Mouse (Mus musculus): ENCODE measurements around the gene Zbtb40. TPM values are rescaled to one million over a fixed set of nuclear protein-coding genes. Genes with fewer than 3 reads are reported as not detected.
A peak's percentile ranks its signal among the peaks of the same experiment; 100 is the strongest.

Gene Zbtb40
- polyA plus RNA-seq, 1 experiment from 2014 or later = 4.4 TPM

- WGBS = 73% methylated on average over 4 of the region's 4 CpGs
- DNase-seq (ENCODE audit: low spot score) = no peak
- H3K36me3 ChIP-seq (ENCODE audit: control insufficient read depth, insufficient read depth, low read length) = 0 out of 2 replicates have a peak, but pooled peaks cover 2% of the 10 kb centered on the region
- no peak for ATAC-seq (replicated peaks; ENCODE audit: low FRiP score, low TSS enrichment, low read depth)
- peaks cover 4% of the 10 kb centered on the region; the same call in 1 of the 2 replicates for H3K27me3 ChIP-seq (replicated peaks; ENCODE audit: control insufficient read depth, insufficient read depth, low read length)
- H3K9ac ChIP-seq (ENCODE audit: low read length) = no peak overlapping the region
- no peaks in the 10 kb centered on the region for H3K4me1 ChIP-seq (replicated peaks; ENCODE audit: control insufficient read depth, insufficient read depth, low read length)
- H3K27ac ChIP-seq (ENCODE audit: low read depth) = no peak overlapping the region
- no peak overlapping the region for H3K4me3 ChIP-seq (ENCODE audit: low read depth, low read length)
- no peaks in the 10 kb centered on the region for H3K9me3 ChIP-seq (ENCODE audit: control insufficient read depth, low read length)
- H3K4me2 ChIP-seq (ENCODE audit: low read length) = no peak overlapping the region
These were observed 67.7 kb downstream of the Zbtb40 start for GRCm38 (mm10) chr4:136980921-136981320.

DNA sequence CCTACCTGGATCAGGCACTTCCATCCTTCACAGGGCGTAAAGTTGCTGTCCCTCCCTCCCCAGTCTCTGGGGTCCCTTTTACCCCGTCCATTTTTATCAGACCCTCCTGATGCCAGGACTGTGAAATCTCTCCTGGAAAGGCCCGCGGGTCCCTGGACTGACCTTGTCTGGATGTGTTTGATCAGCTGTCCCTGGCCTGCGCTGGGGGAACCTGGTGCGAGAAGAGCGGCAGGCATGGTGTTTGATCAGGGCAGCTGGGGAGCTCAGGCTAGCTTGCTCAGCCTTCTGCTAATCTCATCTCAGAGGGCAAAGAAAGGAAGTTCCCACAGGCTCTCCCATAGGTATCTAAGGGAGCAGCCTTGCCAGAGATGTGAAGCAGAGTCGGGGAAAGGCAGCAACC is 71.4 kb downstream of the Zbtb40 start:
- H3K36me3 ChIP-seq (ENCODE audit: control insufficient read depth, insufficient read depth, low read length) = no peaks in the 10 kb centered on the region
- WGBS = 45% methylated on average over 8 of the region's 8 CpGs

DNA sequence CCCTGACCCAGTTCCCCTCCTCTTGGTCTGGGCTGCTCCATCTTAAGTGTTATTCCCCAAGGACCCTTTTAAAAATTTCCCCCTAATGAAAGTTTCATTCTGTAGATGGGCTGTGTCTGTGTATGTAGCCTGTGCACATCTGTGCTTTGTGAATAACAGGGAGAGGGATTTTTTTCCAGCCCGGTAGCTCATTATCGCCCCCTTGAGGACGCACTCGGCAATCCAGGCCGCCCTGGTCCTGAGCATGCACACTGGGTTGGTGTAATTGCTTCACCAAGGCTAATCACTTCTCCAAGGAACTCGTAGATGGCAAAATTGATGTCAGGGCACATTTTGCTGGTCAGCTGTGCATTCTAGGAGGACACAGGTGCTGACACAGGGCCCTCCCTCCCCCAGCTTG is 77.7 kb downstream of the Zbtb40 start:
- DNase-seq (ENCODE audit: low spot score) (peak; percentile 85), ATAC-seq (replicated peaks; ENCODE audit: low FRiP score, low TSS enrichment, low read depth) (no peak)
- no peak overlapping the region for H3K27ac ChIP-seq (ENCODE audit: low read depth)
- no peak overlapping the region for H3K9ac ChIP-seq (ENCODE audit: low read length)
- peaks cover 33% of the 10 kb centered on the region; the same call in 1 of the 2 replicates for H3K27me3 ChIP-seq (replicated peaks; ENCODE audit: control insufficient read depth, insufficient read depth, low read length)
- no peaks in the 10 kb centered on the region for H3K9me3 ChIP-seq (ENCODE audit: control insufficient read depth, low read length)
- H3K4me3 ChIP-seq (ENCODE audit: low read depth, low read length) = no peak overlapping the region
- H3K4me2 ChIP-seq (ENCODE audit: low read length) = no peak overlapping the region
- H3K4me1 ChIP-seq (replicated peaks; ENCODE audit: control insufficient read depth, insufficient read depth, low read length) = peaks cover 9% of the 10 kb centered on the region; the same call in 1 of the 2 replicates
- no peaks in the 10 kb centered on the region for H3K36me3 ChIP-seq (ENCODE audit: control insufficient read depth, insufficient read depth, low read length)
- WGBS = 9% methylated on average over 6 of the region's 6 CpGs

More for the DNA sequence above, 71.4 kb downstream of the Zbtb40 start:
- Histone ChIP-seq H3K9ac (ENCODE audit: low read length) (no peak overlapping the region), H3K4me2 (ENCODE audit: low read length) (no peak overlapping the region), H3K27me3 (replicated peaks; ENCODE audit: control insufficient read depth, insufficient read depth, low read length) (peaks cover 4% of the 10 kb centered on the region; the same call in 1 of the 2 replicates), H3K4me3 (ENCODE audit: low read depth, low read length) (no peak overlapping the region), H3K9me3 (ENCODE audit: control insufficient read depth, low read length) (no peaks in the 10 kb centered on the region), H3K27ac (ENCODE audit: low read depth) (no peak overlapping the region), H3K4me1 (replicated peaks; ENCODE audit: control insufficient read depth, insufficient read depth, low read length) (no peaks in the 10 kb centered on the region)
- ATAC-seq (replicated peaks; ENCODE audit: low FRiP score, low TSS enrichment, low read depth) (no peak), DNase-seq (ENCODE audit: low spot score) (no peak)

DNA sequence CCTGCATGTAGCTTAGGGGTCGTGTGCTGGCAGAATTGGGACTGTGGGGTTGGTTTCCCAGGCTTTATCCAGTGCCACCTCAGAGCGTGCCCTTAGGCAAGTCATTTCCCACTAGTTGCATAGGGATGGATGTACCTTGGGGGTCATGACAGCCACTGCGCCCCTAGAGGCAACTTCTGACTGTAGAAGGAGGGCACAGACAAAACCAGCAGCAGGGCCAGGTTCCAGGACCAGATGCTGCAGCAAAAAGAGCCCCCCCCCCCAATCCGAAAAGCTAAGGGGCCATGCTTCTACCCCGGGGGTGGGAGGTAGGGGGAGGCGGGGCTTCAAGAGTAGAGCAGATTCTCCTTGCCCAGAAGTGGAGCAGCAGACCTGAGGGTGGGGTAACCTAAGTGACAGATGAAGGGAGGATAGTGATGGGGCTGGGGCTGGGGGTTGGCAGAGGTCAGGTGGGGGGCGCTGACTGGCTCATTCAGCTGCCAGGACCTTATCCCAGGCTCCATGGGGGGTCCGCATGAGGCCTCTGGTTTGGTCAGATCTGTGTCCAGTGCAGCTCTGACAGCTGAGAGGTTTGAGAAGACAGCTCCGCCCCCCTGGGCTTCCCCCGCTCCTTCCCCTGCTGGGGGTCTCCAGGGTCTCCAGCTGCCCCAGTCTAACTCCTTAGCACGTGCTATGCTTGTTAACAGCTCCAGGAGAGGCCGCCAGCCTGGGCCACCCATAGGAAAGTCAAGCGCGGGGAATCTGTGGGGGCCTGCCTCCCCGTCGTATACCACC is 78.9 kb downstream of the Zbtb40 start:
- Histone ChIP-seq H3K4me1 (replicated peaks; ENCODE audit: control insufficient read depth, insufficient read depth, low read length) (peaks cover 14% of the 10 kb centered on the region), H3K4me2 (ENCODE audit: low read length) (no peak overlapping the region), H3K9me3 (ENCODE audit: control insufficient read depth, low read length) (no peaks in the 10 kb centered on the region), H3K27me3 (replicated peaks; ENCODE audit: control insufficient read depth, insufficient read depth, low read length) (peaks cover 33% of the 10 kb centered on the region; the same call in 1 of the 2 replicates), H3K36me3 (ENCODE audit: control insufficient read depth, insufficient read depth, low read length) (no peaks in the 10 kb centered on the region), H3K9ac (ENCODE audit: low read length) (no peak overlapping the region), H3K4me3 (ENCODE audit: low read depth, low read length) (no peak overlapping the region), H3K27ac (ENCODE audit: low read depth) (no peak overlapping the region)
- ATAC-seq (replicated peaks; ENCODE audit: low FRiP score, low TSS enrichment, low read depth) (no peak), DNase-seq (ENCODE audit: low spot score) (no peak)
- WGBS = 38% methylated on average over 16 of the region's 16 CpGs

DNA sequence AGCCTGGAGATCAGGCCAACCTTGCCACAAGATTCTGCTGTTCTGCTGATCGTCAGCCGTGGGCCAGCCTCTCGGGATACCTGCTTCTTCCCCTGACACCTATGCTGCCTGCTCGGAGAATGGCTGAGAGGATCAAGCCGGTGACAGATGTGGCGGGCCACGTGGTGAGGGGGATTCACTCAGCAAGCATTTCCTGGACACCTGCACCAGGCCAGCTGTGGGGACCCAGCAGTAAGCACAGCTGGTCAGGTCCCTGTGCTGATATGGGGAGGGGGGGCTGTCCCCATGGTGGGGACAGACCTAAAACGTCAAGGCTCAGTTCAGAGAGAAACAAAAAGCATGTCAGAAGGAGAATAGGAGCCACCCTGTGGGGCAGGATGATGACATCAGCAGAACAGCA is 79.5 kb downstream of the Zbtb40 start:
- H3K4me1 ChIP-seq (replicated peaks; ENCODE audit: control insufficient read depth, insufficient read depth, low read length) = peaks cover 19% of the 10 kb centered on the region
- no peaks in the 10 kb centered on the region for H3K36me3 ChIP-seq (ENCODE audit: control insufficient read depth, insufficient read depth, low read length)
- 58% methylated on average over 8 of the region's 8 CpGs for WGBS
- ATAC-seq (replicated peaks; ENCODE audit: low FRiP score, low TSS enrichment, low read depth) (no peak), DNase-seq (ENCODE audit: low spot score) (no peak)
- H3K27ac ChIP-seq (ENCODE audit: low read depth) = no peak overlapping the region
- no peak overlapping the region for H3K4me2 ChIP-seq (ENCODE audit: low read length)
- H3K4me3 ChIP-seq (ENCODE audit: low read depth, low read length) = no peak overlapping the region
- peaks cover 34% of the 10 kb centered on the region; the same call in 1 of the 2 replicates for H3K27me3 ChIP-seq (replicated peaks; ENCODE audit: control insufficient read depth, insufficient read depth, low read length)
- no peak overlapping the region for H3K9ac ChIP-seq (ENCODE audit: low read length)
- no peaks in the 10 kb centered on the region for H3K9me3 ChIP-seq (ENCODE audit: control insufficient read depth, low read length)

DNA sequence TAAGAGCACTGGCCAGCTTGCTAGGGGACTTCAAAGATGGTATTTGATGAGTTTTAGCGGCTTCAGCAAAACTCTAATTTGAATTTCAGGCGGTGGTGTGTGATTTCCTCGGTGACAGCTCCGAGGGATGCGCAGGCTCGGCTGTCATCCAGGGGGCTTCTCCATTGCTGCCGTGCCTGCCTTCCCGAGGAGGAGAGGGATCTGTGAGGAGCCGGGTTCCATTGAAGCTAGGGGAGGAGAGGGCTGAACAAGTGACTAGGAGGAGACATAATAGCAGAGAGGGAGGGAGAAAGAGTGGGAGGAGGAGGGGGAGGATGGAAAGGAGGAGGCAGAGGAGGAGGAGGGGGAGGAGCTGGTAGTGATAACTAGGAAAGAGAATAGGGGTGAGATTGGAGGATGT is 81.1 kb downstream of the Zbtb40 start:
- no peak overlapping the region for H3K4me2 ChIP-seq (ENCODE audit: low read length)
- H3K4me3 ChIP-seq (ENCODE audit: low read depth, low read length) = no peak overlapping the region
- H3K4me1 ChIP-seq (replicated peaks; ENCODE audit: control insufficient read depth, insufficient read depth, low read length) = peaks cover 19% of the 10 kb centered on the region
- H3K9me3 ChIP-seq (ENCODE audit: control insufficient read depth, low read length) = no peaks in the 10 kb centered on the region
- WGBS = 24% methylated on average over 9 of the region's 9 CpGs
- H3K36me3 ChIP-seq (ENCODE audit: control insufficient read depth, insufficient read depth, low read length) = no peaks in the 10 kb centered on the region
- no peak overlapping the region for H3K9ac ChIP-seq (ENCODE audit: low read length)
- peaks cover 36% of the 10 kb centered on the region; the same call in 1 of the 2 replicates for H3K27me3 ChIP-seq (replicated peaks; ENCODE audit: control insufficient read depth, insufficient read depth, low read length)
- DNase-seq (ENCODE audit: low spot score) = no peak
- H3K27ac ChIP-seq (ENCODE audit: low read depth) = no peak overlapping the region
- ATAC-seq (replicated peaks; ENCODE audit: low FRiP score, low TSS enrichment, low read depth) = no peak

DNA sequence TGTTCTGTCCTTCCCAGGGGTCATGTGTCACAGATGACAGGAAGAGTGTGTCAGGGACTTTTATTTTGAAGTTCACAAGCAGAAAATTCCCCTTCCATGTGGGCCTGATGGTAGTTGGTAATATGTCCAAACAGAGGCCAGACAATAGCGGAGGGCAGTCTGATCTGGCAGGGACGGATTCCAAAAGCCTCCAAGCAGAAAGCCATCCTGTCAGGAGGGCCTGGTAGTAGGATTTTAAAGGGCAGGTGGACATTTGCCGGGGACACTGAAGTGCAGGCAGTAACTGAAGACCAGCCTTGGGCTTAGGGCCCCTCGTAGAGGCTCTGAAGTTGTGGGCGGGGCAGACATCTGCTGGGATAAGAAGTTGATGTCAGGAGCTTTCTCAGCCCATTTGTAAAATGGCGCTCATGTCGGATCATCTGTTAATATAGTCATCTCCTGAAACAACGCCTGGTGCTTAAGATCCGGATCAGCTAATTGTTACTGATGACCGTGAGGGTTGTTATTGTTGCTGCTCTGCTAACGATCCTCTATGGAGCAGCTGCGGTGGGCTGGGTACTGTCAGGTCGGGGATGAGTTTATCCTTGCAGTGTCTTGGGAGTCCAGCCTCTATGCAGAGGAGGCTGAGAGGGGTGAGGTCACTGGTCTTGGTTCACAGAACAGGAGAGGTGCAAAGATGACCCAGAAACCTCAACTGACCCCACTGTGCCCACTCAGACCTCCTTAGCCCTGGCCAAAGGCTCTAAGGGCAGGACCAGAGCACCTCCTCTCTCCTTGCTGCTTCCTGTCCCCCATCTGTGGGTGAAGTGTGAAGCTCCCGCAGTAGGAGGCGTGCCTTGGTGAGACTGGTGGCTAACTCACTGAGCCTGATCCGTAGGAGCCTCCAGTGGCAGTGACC is 81.9 kb downstream of the Zbtb40 start:
- H3K9me3 ChIP-seq (ENCODE audit: control insufficient read depth, low read length) = no peaks in the 10 kb centered on the region
- H3K36me3 ChIP-seq (ENCODE audit: control insufficient read depth, insufficient read depth, low read length) = no peaks in the 10 kb centered on the region
- DNase-seq (ENCODE audit: low spot score) (no peak), ATAC-seq (replicated peaks; ENCODE audit: low FRiP score, low TSS enrichment, low read depth) (no peak)
- H3K4me1 ChIP-seq (replicated peaks; ENCODE audit: control insufficient read depth, insufficient read depth, low read length) = peaks cover 25% of the 10 kb centered on the region
- no peak overlapping the region for H3K27ac ChIP-seq (ENCODE audit: low read depth)
- H3K4me3 ChIP-seq (ENCODE audit: low read depth, low read length) = no peak overlapping the region
- 27% methylated on average over 16 of the region's 16 CpGs for whole genome bisulfite sequencing
- H3K9ac ChIP-seq (ENCODE audit: low read length) = no peak overlapping the region
- peaks cover 36% of the 10 kb centered on the region; the same call in 1 of the 2 replicates for H3K27me3 ChIP-seq (replicated peaks; ENCODE audit: control insufficient read depth, insufficient read depth, low read length)
- no peak overlapping the region for H3K4me2 ChIP-seq (ENCODE audit: low read length)

DNA sequence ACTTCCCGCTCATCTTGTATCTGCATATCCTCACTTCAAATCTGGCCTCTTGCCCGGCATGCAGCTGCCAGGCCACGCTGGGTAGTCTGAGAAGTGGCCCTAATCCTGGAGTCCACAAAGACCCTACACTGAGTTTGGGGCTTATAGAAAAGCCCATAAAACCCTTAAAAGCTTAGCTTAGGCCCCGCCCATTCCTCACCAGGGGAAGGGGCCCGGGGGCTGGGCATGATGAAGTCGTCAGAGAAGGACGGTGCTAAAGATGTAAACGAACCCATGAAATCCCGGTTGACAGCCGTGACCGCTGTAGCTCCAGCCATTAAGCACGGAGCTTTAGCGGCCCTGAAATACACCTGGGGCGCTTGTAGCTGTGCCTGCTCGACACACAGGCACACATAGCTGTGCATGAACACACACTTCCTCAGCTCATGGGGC is 83.6 kb downstream of the Zbtb40 start:
- peaks cover 37% of the 10 kb centered on the region; the same call in 1 of the 2 replicates for H3K27me3 ChIP-seq (replicated peaks; ENCODE audit: control insufficient read depth, insufficient read depth, low read length)
- WGBS = 14% methylated on average over 15 of the region's 15 CpGs

More for the DNA sequence above, 83.6 kb downstream of the Zbtb40 start:
- Histone ChIP-seq H3K4me1 (replicated peaks; ENCODE audit: control insufficient read depth, insufficient read depth, low read length) (peaks cover 31% of the 10 kb centered on the region), H3K9me3 (ENCODE audit: control insufficient read depth, low read length) (no peaks in the 10 kb centered on the region), H3K4me2 (ENCODE audit: low read length) (no peak overlapping the region), H3K27ac (ENCODE audit: low read depth) (no peak overlapping the region), H3K4me3 (ENCODE audit: low read depth, low read length) (no peak overlapping the region), H3K9ac (ENCODE audit: low read length) (no peak overlapping the region), H3K36me3 (ENCODE audit: control insufficient read depth, insufficient read depth, low read length) (no peaks in the 10 kb centered on the region)
- DNase-seq (ENCODE audit: low spot score) = peak; percentile 72
- peak; percentile 30; the same call in 1 of the 2 replicates for ATAC-seq (replicated peaks; ENCODE audit: low FRiP score, low TSS enrichment, low read depth)

All from intestine, embryonic 14.5 days (tissue).